Mouse (Mus musculus) kidney, adult 2 months (tissue): ENCODE data around the gene Ifitm7. TPM values are rescaled to one million over a fixed set of nuclear protein-coding genes. Genes with fewer than 3 reads are reported as not detected.

Source experiments
- DNase-seq: peaks from one replicate; pipeline ENCODE4 v3.0.0; 2021
- H3K27ac ChIP-seq: fragments of 200-500 bp; 2 replicates; pipeline ENCODE4 v1.5.1; 2012; ENCODE audit warnings: low read depth, low read length, control low read depth, inconsistent platforms; ENCODE audit not compliant: insufficient read depth
- H3K27me3 ChIP-seq: fragments of 200-500 bp; replicated peaks from 2 replicates; pipeline ENCODE4 v1.6.1; 2012; ENCODE audit warnings: mild to moderate bottlenecking, moderate library complexity, low read length, inconsistent platforms; ENCODE audit not compliant: control insufficient read depth, insufficient read depth
- H3K36me3 ChIP-seq: fragments of 200-500 bp; 2 replicates; pipeline ENCODE4 v1.6.1; 2012; ENCODE audit warnings: mild to moderate bottlenecking, moderate library complexity, low read length, inconsistent platforms; ENCODE audit not compliant: control insufficient read depth, insufficient read depth
- H3K4me1 ChIP-seq: fragments of 200-500 bp; 2 replicates; pipeline ENCODE4 v1.6.1; 2011; ENCODE audit warnings: low read length; ENCODE audit not compliant: control insufficient read depth, insufficient read depth
- H3K4me3 ChIP-seq: fragments of 200-500 bp; 2 replicates; pipeline ENCODE4 v1.5.1; 2011; ENCODE audit warnings: mild to moderate bottlenecking, low read depth, low read length, control low read depth; ENCODE audit not compliant: insufficient read depth
- CTCF ChIP-seq: fragments of 200-500 bp; conservative IDR thresholded peaks from 2 replicates; pipeline ENCODE4 v1.5.1; 2011; ENCODE audit warnings: low read depth, mild to moderate bottlenecking, control low read depth, low read length, moderate library complexity, mixed read lengths; ENCODE audit not compliant: insufficient read depth, insufficient read length
- POLR2A ChIP-seq: fragments of 200-500 bp; IDR thresholded peaks from one replicate; pipeline ENCODE4 v1.6.1; 2011; ENCODE audit warnings: low read depth, low read length, control low read depth
- WGBS: fragments of 180-500 bp; shearing (Covaris S2); methylation state at CpG from one replicate; pipeline ENCODE4 v1.1.7; 2018; 5-methylcytosine and 5-hydroxymethylcytosine counted together
- polyA plus RNA-seq: library from polyadenylated mRNA; depleted of rRNA; stranded (reverse); fragments of >200 nt; gene quantifications from 2 replicates; pipeline ENCODE4 v1.2.3, GENCODE M21; 2012

Gene Ifitm7
- polyA plus RNA-seq, 1 experiment: 0.09 TPM

DNA sequence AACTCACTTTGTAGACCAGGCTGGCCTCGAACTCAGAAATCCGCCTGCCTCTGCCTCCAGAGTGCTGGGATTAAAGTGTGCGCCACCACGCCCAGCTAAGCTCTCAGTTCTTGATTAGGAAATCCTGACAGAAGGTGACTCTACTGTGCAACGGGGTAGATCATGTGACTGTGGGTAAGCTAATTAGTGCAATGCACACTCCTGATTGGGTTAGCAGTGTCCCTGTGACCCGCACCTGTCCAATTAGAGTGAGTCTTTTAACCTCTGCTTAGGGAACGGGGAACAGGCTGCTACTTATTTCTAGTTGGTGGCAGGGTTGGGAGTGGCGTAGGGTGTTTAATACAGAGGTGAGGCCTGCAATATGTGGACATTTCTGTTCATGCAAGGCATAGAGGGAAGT lies 14.6 kb downstream of the Ifitm7 start:
- no peak overlapping the region for H3K4me3 ChIP-seq
- DNase-seq: no peak
- no peaks in the 10 kb centered on the region for H3K36me3 ChIP-seq
- 93% methylated on average over 8 of the region's 8 CpGs for WGBS
- no peaks in the 10 kb centered on the region for H3K27me3 ChIP-seq
- no peaks in the 10 kb centered on the region for H3K4me1 ChIP-seq
- no peak for TF ChIP-seq POLR2A
- no peak for TF ChIP-seq CTCF
- no peak overlapping the region for H3K27ac ChIP-seq

DNA sequence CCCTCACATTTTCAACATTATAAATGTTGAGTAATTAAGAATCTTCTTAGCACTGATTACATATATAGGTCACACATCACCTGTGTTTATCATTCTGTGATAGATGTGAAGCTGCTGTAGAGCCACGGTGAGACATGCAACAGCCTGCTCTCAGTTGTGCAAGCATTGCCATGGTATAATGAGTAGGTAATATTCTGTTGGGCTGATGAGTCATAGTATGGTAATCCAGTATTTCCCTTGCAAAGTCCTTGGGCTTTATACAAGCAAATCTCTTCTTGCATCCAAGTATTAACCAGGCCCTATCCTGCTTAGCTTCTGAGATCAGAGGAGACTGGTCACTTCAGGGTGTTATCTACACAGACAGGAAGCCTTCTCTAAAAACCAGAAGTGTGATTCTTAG lies 17.6 kb downstream of the Ifitm7 start:
- TF ChIP-seq CTCF (no peak), POLR2A (no peak)
- no peaks in the 10 kb centered on the region for H3K4me1 ChIP-seq
- 88% methylated on average over 1 of the region's 1 CpGs for WGBS
- DNase-seq: no peak
- H3K27ac ChIP-seq: no peak overlapping the region
- H3K27me3 ChIP-seq: no peaks in the 10 kb centered on the region
- H3K4me3 ChIP-seq: no peak overlapping the region
- no peaks in the 10 kb centered on the region for H3K36me3 ChIP-seq

DNA sequence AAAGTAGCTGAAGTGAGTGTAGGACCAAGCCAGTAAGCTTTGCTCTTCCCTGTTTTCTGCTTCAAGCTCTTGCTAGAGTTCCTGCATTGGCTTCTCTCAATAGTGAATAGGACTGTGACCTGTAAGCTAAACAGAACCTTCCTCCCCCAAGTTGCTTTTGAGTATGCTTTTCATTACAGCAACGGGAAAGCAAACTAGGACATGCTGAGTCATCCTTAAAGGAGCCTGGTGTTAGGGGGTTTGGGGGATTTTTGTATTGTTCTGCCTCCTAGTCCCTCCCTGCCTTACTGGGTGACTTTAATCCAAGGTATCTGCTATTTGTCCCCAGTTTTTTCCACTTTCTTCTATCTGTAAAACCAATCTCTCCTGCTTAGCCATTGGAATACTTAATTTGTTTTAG lies 24.6 kb downstream of the Ifitm7 start:
- Histone ChIP-seq H3K36me3 (no peaks in the 10 kb centered on the region), H3K27ac (no peak overlapping the region), H3K27me3 (no peaks in the 10 kb centered on the region), H3K4me1 (peaks cover 4% of the 10 kb centered on the region; the same call in 1 of the 2 replicates), H3K4me3 (no peak overlapping the region)
- no peak for TF ChIP-seq POLR2A
- no peak for TF ChIP-seq CTCF
- no peak for DNase-seq
- 3% methylated on average over 1 of the region's 1 CpGs for WGBS

DNA sequence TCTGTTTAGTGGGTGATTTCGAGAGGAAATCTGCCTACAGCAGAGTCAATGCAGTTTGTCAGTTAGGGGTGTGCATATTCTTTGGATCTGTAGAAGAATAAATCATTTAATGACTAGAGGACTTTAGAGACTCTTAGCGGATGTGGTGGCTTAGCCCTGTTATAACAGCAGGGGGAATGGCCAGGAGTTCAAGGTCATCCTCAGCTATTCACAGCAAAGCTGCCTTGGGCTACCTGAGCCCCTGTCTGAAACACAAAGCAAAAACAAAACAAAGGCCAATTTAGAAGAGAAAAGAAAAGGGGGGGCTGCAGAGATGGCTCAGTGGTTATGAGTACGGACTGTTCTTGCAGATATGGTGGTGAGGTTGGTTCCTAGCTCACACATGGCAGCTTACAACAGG lies 35.4 kb downstream of the Ifitm7 start:
- no peaks in the 10 kb centered on the region for H3K27me3 ChIP-seq
- no peak for DNase-seq
- TF ChIP-seq CTCF (no peak), POLR2A (no peak)

DNA sequence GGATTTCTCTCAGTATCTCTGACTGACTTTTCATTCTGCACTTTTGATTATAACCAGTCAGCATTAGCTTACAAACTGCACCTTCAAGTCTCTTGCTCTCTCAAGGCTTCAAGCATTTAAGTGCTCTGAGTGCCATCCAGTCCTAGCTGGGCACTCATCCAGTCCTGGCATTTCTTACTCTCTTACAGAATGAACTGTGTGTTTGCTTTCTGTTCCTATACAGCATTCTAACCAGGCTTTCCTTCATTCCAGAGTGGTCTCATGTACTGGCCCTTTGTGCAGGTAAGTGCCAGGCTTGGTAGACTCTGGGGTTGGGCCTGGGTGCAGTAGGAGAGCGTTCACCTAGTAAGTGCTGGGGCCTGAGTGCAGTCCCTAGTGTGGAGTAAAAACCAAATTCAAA lies 40.4 kb downstream of the Ifitm7 start:
- WGBS: 93% methylated on average over 1 of the region's 1 CpGs
- TF ChIP-seq CTCF (no peak), POLR2A (no peak)

More for the DNA sequence above, 35.4 kb downstream of the Ifitm7 start:
- WGBS: 73% methylated on average over 3 of the region's 3 CpGs
- Histone ChIP-seq H3K4me1 (no peaks in the 10 kb centered on the region), H3K36me3 (peaks cover 1% of the 10 kb centered on the region; the same call in 1 of the 2 replicates), H3K4me3 (no peak overlapping the region), H3K27ac (no peak overlapping the region)

DNA sequence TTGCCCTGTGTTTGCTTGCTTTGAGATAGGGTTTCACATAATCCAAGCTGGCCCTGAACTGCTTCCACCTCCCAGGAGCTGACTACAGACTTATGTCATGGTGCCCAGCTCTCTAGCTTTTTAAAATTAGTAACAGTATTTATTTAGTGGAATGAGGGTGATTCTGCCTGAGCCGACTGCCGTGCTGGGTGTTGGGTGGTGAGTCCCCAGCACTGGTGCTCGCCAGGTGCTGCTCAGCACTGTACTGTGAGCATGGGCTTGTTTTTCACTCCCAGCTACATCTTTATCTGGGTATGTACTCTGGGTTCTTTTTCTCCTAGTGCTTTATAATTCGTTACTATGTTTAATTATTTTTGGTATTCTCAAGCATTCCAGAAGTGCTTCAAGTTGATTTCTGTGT lies 41.5 kb downstream of the Ifitm7 start:
- Histone ChIP-seq H3K27me3 (no peaks in the 10 kb centered on the region), H3K27ac (no peak overlapping the region), H3K4me3 (no peak overlapping the region), H3K36me3 (peaks cover 3% of the 10 kb centered on the region; the same call in 1 of the 2 replicates), H3K4me1 (peaks cover under 1% of the 10 kb centered on the region; the same call in 1 of the 2 replicates)
- DNase-seq: no peak
- WGBS: 70% methylated on average over 4 of the region's 4 CpGs
- no peak for TF ChIP-seq CTCF
- no peak for TF ChIP-seq POLR2A

More for the DNA sequence above, 40.4 kb downstream of the Ifitm7 start:
- H3K4me1 ChIP-seq: no peaks in the 10 kb centered on the region
- H3K4me3 ChIP-seq: no peak overlapping the region
- H3K36me3 ChIP-seq: peaks cover 3% of the 10 kb centered on the region; the same call in 1 of the 2 replicates
- no peaks in the 10 kb centered on the region for H3K27me3 ChIP-seq
- no peak for DNase-seq
- H3K27ac ChIP-seq: no peak overlapping the region

DNA sequence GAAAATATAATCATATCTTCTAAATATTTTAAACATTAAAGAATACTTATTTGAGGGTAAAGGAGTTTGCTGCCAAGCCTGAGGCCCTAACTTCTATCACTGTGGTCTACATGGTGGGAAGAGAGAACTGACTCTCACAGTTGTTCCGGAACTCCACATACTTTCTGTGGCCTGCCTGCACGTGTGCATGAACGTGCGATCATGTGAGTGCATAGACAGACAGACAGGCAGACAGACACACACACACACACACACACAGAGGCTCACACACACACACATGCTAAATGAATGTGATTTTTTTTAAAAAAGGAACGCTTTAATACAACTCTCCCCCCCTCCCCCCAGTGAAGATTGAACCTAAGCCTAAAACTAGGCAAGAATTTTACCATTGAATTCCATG lies 41.9 kb downstream of the Ifitm7 start:
- 80% methylated on average over 5 of the region's 5 CpGs for WGBS
- H3K27me3 ChIP-seq: no peaks in the 10 kb centered on the region
- H3K4me3 ChIP-seq: no peak overlapping the region
- peaks cover 2% of the 10 kb centered on the region; the same call in 1 of the 2 replicates for H3K4me1 ChIP-seq
- H3K36me3 ChIP-seq: peaks cover 3% of the 10 kb centered on the region; the same call in 1 of the 2 replicates
- TF ChIP-seq CTCF: no peak
- no peak for TF ChIP-seq POLR2A
- no peak for DNase-seq
- H3K27ac ChIP-seq: no peak overlapping the region

DNA sequence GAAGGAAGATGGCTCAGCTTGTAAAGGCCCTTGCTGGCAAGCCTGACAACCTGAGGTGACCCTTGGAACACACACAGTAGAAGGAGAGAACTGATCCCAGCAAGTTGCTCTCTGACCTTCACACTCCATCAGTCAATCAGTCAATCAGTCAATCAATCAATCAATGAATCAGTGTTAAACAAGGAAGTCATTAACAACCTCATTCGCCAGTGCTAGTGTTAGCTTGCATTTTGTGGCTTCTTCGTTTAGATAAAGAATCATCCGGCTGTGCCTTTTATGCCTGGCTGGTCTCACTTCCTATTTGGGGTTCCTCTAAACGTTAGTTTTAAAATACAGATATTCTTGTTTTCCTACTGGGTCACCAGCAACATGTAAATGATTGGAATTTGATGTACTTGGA lies 42.5 kb downstream of the Ifitm7 start:
- Histone ChIP-seq H3K36me3 (peaks cover 3% of the 10 kb centered on the region; the same call in 1 of the 2 replicates), H3K27ac (no peak overlapping the region), H3K4me3 (no peak overlapping the region), H3K27me3 (no peaks in the 10 kb centered on the region), H3K4me1 (peaks cover 2% of the 10 kb centered on the region; the same call in 1 of the 2 replicates)
- no peak for TF ChIP-seq CTCF
- TF ChIP-seq POLR2A: no peak
- DNase-seq: peak; percentile 27
- 37% methylated on average over 4 of the region's 4 CpGs for WGBS
